Mouse (Mus musculus) kidney, adult 2 months (tissue): ENCODE measurements around the gene Parp14.

Experiments used
- CTCF ChIP-seq: fragments of 200-500 bp; conservative IDR thresholded peaks from 2 replicates; pipeline ENCODE4 v1.5.1; 2011; ENCODE audit warnings: low read depth, mild to moderate bottlenecking, control low read depth, low read length, moderate library complexity, mixed read lengths; ENCODE audit not compliant: insufficient read depth, insufficient read length
- POLR2A ChIP-seq: fragments of 200-500 bp; IDR thresholded peaks from one replicate; pipeline ENCODE4 v1.6.1; 2011; ENCODE audit warnings: low read depth, low read length, control low read depth

- TF ChIP-seq CTCF (no peak), POLR2A (no peak)
Observed at GRCm38 (mm10) chr16:35888910-35889309, 17.6 kb upstream of the Parp14 start.
